Mouse (Mus musculus) MEL (cell line): ENCODE measurements around the gene Syna.

ENCODE experiments used
- CTCF ChIP-seq, 3 experiments: IDR thresholded peaks in 2 of 3; conservative IDR thresholded peaks in 1 of 3; 2 replicates each; pipeline ENCODE4 v1.5.1; 2011 to 2012; ENCODE audit warnings: low read length in 3 of 3, low read depth in 2 of 3, mild to moderate bottlenecking in 2 of 3, improper control_type of control experiment in 1 of 3, inconsistent platforms in 1 of 3, mixed read lengths in 1 of 3, moderate library complexity in 1 of 3; ENCODE audit not compliant: control insufficient read depth in 1 of 3, insufficient read depth in 1 of 3, poor library complexity in 1 of 3, severe bottlenecking in 1 of 3
- KAT2A ChIP-seq: conservative IDR thresholded peaks from 2 replicates; pipeline ENCODE4 v1.6.1; 2012; ENCODE audit warnings: low read depth, low read length, improper control_type of control experiment, inconsistent platforms
- MAFK ChIP-seq: IDR thresholded peaks from 2 replicates; pipeline ENCODE4 v1.6.1; 2011; ENCODE audit warnings: low read depth, mild to moderate bottlenecking, low read length, improper control_type of control experiment, borderline replicate concordance
- MAX ChIP-seq: IDR thresholded peaks from 2 replicates; pipeline ENCODE4 v1.6.1; 2011; ENCODE audit warnings: low read length, improper control_type of control experiment
- MXI1 ChIP-seq: IDR thresholded peaks from 2 replicates; pipeline ENCODE4 v1.6.1; 2011; ENCODE audit warnings: mild to moderate bottlenecking, low read depth, low read length, improper control_type of control experiment
- MYC ChIP-seq: IDR thresholded peaks from 2 replicates; pipeline ENCODE4 v1.6.1; 2011; ENCODE audit warnings: low read depth, mild to moderate bottlenecking, low read length, improper control_type of control experiment, moderate library complexity
- TAL1 ChIP-seq: IDR thresholded peaks from 2 replicates; pipeline ENCODE4 v1.6.1; 2012; ENCODE audit warnings: mild to moderate bottlenecking, inconsistent platforms, low read length, moderate library complexity, mixed read lengths
- TCF12 ChIP-seq: IDR thresholded peaks from 2 replicates; pipeline ENCODE4 v1.6.1; 2014; ENCODE audit warnings: low read depth, mild to moderate bottlenecking, inconsistent platforms, low read length, improper control_type of control experiment, moderate library complexity
- USF2 ChIP-seq, 2 experiments: IDR thresholded peaks; 2 replicates each; pipeline ENCODE4 v1.6.1; 2011 to 2012; ENCODE audit warnings: improper control_type of control experiment in 2 of 2, low read length in 2 of 2, borderline replicate concordance in 1 of 2, inconsistent platforms in 1 of 2, low read depth in 1 of 2, mild to moderate bottlenecking in 1 of 2; ENCODE audit not compliant: insufficient read depth in 1 of 2
- ZC3H11A ChIP-seq: IDR thresholded peaks from 2 replicates; pipeline ENCODE4 v1.6.1; 2012; ENCODE audit warnings: low read depth, mild to moderate bottlenecking, inconsistent platforms, low read length, improper control_type of control experiment

- TF ChIP-seq MXI1 (no peak), KAT2A (no peak), CTCF (IDR thresholded peaks at IDR 0.05 in 2 of 3, conservative IDR thresholded peaks at IDR 0.05 in 1 of 3; ENCODE audit: control insufficient read depth in 1 of 3, insufficient read depth in 1 of 3, low read depth in 2 of 3, low read length in 3 of 3, poor library complexity in 1 of 3, severe bottlenecking in 1 of 3) (no peak), ZC3H11A (no peak), USF2 (IDR thresholded peaks at IDR 0.05; ENCODE audit: borderline replicate concordance in 1 of 2, insufficient read depth in 1 of 2, low read depth in 1 of 2, low read length in 2 of 2) (no peak), MAFK (no peak), TAL1 (no peak), MYC (no peak), MAX (no peak), TCF12 (no peak)
These were observed 18.3 kb downstream of the Syna start for GRCm38 (mm10) chr5:134541640-134542039.
